Mouse (Mus musculus): ENCODE results near the gene Whrn.

Whrn gene

DNA sequence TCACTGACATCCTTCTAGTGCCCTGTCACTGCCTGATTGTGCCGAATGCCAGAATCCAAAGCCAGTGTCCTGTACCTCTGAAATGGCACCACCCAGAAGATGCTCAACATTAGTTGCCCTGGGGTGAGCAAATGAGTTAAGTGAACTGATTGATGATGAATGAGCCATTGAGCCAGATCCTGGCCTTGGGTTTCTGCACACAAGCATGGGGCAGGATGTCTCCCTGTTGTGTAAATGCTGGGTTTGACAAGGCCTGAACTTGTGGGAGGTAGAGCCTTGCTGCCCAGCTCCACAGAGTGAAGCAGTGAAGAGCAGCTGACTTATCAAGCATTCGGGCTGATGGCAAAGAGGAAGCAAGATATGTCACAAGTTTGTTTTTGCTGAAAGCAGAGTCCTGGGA, 52.7 kb downstream of the Whrn start:
- no peak for DNase-seq

DNA sequence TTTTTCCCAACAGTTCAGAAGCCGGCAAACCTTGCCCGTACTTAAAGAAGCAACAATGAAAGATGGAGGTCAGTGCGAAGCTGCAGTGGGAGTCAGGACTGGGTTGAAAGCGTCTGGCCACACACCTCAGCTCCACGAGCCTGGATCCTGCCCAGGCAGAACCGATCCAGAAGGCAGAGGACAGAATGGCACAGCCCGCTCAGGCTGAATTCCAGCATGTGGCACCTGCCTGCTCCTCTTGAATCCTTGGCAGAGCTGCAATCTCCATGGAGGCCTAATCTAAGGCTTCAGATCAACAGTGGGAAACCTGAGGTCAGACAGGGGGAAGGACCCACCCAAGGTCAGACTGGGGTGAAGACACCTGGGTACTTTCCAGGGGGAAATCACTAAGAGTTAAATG, 54.2 kb downstream of the Whrn start:
- DNase-seq, result no peak

DNA sequence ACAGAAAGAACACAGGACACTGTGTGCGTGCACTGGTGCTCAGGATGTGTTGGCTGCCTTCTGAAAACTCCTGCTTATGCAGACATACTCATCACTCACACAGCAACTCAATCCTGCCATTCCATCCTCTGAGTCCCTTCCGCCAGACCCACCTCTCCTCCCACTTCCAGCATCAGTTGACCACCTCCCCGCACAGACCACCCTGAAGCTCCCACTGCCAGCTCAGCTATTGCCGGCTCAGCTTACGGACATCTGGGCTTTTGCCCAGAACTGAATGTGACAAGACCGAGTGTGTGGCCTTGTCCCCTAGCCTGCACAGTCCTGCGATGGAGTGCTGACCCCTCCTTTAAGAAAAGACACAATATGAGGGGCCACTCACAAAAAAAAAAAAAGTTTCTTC, 55.5 kb downstream of the Whrn start:
- DNase-seq, result no peak

DNA sequence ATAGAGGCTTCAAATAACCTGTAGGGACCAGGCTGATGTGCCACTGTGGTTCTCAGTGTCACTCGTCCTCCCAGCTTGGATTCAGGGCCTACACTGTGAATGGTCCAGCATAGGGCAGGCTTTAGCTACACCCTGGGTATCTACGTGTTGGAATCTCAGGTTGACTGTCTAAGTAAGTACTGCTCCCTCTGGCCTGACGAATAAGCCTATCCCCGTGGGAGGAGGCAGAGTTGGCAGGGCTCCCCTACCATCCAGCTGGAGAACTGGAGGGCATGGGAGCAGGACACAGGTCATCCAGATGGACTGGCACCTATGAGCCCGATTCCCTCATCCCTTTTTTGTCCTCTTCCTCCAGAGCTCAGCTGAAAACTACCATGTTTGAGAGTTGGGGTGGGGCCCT, 57.8 kb downstream of the Whrn start:
- no peak for DNase-seq

DNA sequence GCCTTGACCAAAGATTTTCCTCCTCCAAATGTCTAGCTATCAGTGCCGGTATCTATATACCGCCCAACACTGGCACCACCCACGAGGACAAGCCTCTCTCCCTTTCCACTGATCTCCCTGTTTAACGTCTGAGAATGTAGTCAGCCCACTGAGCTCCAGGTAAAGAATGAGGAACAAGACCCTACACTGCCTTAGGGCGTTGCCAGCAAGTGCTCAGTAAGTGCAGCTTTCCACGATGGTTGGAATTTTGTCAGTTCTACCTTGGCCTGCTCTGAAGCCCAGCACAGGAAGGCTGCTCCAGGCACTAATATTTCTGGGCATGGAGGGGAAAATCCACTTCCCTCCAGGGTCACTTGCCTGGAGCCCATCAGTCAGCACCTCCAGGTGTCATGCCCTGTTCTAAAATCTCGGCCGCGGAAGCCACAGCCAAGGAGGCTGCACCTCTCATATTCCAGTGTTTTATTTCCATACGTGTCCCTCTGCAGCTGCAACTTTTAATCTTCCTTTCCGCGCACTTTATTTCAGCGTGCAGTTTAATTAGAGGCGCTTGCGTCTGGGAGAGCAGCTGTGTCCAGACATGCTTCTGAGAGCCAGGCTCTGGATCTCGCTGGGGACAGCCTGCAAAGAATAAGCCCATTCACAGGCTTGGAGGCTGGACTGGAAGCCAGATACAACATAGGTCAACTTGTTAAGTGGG, 58.5 kb downstream of the Whrn start:
- no peak for DNase-seq

DNA sequence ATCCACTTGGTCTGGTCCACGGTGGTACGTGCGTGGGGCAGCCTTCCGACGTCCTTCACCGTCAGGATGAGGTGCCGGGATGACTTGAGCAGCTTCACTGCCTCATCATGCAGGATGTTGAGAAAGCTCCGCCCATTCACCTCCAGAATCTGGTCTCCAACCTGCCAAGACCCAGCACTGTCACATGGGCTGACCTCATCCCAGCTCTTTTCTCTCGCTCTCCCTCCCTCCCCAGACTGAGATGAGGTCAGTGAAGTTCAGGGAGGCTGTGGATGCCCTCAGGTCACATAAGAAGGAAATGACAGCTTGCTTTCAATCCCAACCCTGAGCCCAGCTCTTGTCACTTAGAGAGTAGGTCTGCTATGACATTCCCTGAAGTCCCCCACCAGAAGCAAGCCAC, 60.4 kb downstream of the Whrn start:
- no peak for DNase-seq

DNA sequence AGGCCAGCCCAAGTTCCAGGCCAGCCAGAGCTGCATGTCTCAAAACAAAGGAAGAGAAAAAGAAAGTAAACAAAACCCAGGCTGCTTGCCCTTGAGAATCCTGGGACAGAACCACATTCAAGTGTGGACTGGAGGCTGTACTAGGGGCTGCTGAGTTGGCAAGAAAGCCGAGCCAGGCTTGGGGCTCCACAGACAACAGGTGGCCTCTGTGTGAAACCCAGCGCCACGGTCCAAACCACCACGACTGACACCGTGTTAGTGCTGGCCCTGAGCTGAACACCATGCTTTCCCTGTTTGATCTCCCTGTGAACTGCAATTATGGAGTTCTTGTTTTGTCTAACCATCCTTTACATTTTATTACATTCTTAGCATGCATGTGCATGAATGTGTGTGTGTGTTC, 64.7 kb downstream of the Whrn start:
- no peak for DNase-seq

DNA sequence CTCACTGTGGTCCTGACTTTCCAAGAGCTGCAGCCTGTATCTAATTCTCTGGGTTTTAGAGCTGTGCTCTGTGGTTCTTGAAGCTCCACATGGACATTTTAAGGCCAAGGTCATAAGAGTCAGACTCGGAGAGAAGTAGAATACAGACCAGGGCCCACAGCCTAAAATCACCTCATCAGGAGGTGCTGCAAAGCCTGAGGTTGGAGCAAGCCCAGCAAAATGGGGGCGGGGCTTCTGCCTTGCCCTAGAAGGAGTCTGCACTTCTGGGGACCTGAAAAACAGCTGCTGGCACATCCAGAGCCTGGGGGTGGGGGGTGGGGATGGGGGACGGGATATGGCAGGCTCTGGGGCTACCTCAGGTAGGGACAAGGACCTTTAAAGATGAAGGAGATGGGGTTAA, 65.4 kb downstream of the Whrn start:
- DNase-seq, result no peak

DNA sequence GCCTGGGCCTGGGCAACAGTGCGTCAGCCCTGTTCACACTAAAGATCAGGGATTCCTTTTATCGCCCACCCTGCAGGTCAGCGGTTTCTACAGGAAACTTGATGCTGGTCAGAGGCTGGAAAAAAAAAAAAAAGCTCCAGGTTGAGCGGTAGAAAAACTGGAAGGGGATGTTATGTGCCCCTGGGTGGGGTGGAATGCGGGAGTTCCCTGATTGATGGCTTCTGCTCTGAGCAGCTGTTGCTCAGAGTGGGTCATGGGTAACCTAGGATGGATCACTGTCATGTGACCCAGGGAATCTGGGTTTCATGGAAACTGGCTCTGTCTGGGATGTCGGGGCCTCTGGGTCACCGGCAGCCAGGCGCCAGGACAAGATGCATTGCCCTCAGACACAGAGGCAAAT, 69.5 kb downstream of the Whrn start:
- no peak for DNase-seq

DNA sequence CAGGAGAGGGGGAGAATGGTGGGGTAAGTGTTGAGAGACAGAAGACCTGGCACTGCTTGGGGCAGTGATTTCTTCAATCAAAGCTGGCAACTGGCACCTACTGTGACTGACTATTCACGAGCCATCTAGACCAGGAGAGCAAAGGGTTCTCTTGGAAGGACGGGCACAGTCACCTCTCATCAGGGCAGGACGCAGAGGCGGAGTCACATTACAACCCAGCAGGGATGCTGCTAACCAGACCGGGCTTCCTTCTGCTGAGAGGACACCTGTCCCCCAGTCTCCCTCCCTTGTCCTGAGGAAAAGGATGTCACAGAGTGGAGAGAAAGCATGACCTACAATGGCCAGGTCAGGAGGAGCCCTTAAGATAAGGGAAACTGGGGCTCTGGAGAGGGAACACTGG, 72.0 kb downstream of the Whrn start:
- DNase-seq, result no peak

DNA sequence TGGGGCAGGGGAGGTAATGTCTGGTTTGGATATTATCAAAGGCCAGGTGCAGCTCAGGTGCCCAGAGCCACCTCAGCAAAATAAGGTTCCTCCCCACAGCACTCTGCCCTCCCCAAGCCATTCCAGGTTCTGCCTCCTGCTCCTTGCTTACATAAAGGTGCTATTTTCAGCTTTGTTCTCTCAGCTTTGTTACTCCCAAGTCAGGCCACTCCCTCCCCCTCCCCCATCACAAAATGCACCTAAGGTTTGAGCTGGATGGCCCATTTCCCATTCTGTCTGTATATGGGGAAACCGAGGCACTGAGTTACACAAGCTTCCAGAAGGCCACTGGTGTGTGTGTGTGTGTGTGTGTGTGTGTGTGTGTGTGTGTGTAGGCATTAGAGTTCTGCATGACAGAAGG, 72.6 kb downstream of the Whrn start:
- no peak for DNase-seq

DNA sequence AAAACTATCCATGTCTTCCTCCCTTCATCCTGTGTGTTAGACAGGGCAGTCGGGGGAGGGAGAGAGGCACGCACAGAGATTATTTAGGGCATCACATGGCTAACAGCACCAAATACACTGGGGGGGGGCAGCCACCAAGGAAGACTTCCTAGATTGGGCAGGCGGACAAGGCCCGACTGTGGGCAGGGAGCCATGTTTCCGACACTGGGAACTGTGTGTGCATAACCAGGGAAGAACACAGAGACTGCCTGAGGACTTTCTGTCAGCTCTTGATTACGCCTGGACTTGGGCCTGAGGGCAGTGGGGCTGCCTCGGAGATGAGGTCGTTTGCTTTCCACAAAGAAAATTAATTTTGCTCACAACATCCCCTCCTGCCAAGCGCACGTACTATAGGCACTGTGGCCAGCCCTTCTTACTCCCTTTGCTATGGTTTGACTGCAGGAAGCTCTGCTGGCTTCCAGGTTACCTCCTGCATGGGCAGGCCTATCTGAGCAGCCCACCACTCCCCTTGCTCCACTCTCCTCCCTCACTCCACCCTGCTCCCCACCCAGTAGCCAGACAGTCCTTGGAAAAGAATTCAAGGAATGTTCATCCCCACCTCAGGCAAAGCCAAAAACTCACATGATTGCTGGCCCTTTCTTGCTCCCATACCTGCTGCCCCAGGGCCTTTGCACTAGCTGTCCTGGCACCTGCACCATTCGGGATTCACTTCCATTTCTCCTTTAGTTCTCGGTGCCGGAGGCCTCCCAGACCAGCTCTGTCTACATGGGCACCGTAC, 75.5 kb downstream of the Whrn start:
- peak; percentile 50 for DNase-seq

DNA sequence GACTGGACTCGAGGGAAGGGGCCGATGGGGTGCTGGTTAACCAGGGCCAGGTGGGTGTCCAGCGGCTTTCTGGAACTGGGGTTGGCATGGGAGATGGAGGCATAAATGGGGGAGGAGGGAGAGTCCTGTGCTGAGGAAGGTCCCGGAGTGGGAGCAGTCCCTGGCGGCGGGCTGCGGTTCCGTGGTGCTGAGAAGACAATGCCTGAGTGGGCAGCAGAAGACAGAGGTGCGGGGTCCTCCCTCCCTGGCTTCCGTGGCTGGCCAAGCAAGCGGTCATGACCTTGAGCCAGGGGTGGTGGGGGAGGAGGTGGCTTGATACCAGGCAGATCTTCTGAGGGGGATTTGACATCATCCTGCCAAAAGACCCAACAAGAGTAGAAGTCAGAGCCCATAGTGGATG, 77.5 kb downstream of the Whrn start:
- no peak for DNase-seq

DNA sequence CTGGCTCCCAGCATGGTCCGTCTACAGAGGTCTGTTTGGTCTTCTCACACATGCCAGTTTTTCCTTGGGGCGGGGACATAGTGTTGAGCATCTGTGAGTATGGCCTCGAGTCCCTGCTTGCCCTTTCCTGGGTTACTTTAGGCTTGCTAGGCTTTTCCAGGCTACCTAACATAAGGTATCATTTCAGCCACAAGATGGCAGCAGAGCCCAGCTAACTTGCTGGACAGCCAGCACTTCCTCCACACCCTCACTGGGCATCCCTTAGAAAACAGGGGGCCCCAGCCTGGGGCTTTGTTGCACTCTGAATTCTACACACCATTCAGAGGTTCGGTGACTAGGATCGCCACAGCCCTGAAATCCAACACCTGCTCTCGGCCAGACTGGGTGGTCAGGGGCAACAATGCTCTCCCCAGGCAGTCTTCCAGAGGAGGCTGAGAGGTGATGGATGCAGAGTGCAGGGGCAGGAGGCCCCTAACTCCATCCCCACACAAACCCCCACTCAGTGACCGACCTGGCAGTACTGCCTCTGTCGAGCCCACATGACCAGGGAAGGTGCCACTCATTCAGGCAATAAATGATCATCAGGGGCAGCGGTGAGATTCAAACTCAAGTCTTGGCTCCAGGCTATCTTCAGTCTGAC, 78.4 kb downstream of the Whrn start:
- peak; percentile 93 for DNase-seq

DNA sequence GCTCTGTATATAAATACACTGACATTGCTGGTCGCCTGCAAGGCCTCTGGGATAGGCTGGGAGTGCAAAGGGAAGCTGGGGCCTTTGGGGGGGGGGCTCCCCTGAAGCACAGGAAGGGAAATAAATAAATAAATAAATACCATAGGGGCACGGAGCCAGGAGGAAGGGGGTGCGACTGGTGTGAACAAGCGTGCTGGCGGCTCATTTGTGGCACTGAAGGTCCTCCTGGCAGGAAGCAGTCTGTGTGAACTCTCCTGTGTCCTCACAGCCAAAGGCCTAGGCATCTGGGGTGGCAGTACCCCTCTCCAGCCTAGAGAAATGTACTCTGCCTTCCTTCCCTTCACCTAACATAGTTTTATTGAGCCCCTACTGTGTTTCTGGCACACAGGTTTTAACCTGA, 80.8 kb downstream of the Whrn start:
- DNase-seq, result no peak

DNA sequence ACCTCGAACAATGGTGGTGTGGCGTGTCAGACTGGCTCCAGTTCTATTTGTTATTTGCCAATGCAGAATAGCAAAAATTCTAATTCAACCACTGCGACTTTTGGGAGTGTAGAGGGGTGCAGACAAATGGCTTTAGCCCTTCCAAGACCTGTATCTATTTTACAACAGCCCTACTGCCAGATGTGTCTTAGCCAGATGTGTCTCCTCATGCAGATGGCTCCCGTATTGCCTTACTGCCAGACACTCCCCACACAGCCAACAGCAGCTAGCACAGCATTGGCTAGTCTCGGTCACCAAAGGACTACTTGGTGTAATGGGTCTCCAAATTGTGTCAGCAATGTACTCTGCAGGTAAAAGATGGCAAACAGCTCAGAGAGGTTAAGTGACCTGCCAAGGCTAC, 84.6 kb downstream of the Whrn start:
- no peak for DNase-seq

DNA sequence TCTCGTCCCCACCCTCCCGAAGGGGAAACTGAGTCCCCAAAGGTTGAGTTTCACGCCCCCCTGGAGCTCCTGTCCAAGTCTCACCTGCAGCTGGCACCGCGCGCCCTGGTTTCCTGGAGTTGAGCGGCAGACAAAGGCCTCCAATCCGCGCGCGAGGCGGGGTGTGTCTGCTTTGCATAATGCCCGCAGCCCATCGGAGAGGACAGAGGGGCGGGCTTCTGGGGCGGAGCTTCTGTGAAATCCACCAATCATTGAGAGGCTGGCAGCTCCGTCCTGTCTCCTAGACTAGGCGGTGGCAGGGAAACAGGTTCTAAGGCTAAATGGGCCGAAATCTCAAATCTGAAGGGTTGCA, 85.2 kb downstream of the Whrn start:
- DNase-seq, result peak; percentile 97

DNA sequence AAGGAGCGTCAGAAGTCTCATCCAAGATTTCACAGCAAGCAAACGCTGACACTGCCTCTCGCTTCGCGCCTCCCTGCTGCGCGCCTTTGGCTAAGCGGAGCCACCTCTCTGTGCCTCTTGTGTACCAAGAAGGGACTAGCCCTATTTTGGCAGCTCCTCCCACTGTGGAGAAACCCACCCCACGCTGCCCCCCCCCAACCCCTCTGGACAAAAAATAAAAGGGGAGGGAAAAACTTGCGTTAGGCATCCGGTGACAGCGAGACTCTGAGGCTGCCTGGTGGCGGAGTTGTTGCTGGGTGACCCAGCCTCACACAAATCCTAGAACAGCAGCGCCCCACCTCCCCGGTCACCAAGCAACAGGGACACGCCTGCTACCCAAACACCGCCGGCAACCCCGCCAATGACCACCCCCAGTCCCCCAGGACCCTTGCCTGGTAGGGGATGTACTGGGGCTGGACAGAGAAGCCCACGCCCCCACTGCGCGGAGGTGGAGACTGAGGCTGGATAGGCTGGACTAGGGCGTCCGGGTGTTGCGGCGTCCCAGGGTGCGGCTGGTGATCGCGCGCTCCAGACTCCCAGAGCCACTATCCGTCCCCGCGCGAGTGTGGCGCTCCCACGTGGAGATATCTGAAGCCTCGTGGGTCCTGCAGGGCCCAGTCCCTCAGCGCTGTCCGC, 85.7 kb downstream of the Whrn start:
- peak; percentile 77 for DNase-seq

DNA sequence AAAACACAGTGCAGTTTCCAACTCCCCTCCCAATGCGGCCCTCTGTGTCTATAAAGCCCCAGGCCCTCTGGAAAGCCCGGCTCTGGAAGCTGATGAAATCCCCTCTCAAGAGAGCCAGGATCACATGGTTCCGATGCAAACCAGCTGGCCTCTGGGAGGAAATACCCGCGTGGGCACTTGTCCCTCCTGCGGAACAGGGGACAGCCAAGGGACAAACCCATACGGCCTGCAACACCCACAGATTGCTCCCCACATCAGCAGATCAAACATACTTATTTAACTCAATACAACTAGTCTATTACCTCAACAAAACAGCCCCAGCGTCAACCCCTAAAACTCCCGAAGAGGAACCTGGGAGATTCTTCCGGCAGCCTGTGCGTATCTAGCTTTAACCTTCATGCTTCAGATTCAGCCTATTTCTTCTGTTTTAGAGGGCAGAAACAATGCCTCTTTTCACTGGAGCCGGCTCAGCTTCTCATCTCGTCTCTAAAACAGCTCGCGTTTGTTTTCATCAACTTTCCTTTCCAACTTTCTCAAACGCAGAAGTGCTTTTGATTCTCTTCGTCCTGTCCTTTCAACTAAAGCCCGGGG, 86.4 kb downstream of the Whrn start:
- peak; percentile 55 for DNase-seq

DNA sequence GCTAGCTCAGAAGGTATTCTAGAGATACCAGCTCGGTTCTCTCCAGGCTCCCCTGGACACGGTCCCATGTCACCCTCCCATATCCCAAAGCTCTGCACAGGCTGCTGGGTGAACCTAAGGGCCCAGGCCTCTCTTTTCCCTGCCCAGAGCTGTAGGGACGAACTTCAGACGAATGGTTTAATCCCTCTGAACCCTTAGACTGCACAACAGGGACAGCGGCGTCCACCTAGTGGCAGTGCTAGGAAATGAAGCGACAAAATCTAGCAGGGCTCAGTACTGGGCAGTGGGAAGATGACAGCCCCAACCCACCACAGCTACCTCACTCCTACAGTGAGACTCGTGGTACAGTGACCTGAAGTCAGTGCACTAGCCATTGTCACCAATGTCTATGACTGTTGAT, 87.1 kb downstream of the Whrn start:
- peak; percentile 78 for DNase-seq

DNA sequence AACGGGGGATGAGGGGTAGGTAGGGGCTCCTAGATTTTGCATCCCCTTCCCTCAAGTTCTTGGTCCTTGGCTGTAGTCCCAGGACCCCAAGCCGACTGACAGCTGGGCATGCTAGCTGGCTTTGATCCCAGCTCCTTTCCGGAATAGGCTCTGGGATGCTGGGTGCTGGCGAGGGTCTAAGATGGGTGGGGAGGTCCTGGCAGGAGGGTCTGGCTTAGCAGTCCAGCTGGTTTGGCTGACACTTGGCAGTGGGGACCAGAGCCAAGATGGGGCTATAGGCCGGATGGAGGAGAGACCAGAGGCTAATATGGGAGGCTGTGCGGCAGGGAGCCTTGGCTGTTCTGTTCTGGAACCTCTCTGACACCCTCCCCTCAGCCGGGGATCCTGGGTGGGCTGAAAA, 87.5 kb downstream of the Whrn start:
- DNase-seq, result no peak

DNA sequence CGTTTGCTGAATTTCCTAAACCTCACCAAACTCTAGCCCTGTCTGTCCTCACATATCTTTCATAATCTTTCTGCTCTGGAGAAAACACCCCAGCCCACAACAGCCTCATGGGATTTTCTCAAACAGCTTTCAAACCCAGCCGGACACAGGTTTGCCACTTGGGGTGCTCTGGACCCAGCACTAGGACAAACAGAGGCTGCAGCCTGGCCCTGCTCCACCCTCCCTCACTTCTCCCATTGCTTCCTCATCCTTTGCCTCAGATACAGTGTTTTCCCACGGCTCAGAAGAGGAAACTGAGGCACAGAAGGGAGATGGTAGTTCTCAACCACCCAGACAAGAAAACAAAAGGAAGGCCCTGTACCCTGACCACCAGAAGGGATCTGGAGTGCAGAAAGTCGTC, 90.1 kb downstream of the Whrn start:
- no peak for DNase-seq

DNA sequence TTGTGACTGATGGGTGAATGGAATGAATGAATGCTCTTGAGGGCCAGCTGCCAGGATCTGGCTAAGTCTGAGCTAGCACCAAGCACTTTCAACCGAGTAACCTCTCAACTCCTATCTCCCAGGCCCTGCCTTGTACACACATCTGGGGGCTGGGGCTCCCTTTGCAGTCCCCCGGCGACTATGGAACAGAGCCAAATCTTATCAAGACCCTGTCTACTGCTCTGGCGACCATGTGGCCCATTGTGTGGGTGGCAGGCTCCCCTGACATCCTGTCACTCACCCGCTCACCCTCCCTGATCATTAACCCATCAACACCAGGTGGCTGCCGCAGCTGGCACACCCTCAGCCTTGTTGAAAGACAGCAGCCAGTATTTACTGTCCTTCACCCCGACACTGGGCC, 90.7 kb downstream of the Whrn start:
- no peak for DNase-seq
